Mouse (Mus musculus) limb, embryonic 14.5 days (tissue): ENCODE measurements at regions not wholly inside any gene's neighbourhood (a gene's known extent, or its start where the extent isn't known, plus 50 kb on each side); places are given as distances from the start of the nearest gene placed in this dataset.
"Not testable (repeated sequence)": the region's sequence is repeated elsewhere in the genome, so short reads cannot be mapped to it uniquely, and the experiment has no call there.

Source experiments
- ATAC-seq: fragments of 200-750 bp; cut with Nextera tagmentation; 2 replicates; pipeline ENCODE4 v1.8.0; 2017; ENCODE audit warnings: low read depth, moderate number of reproducible peaks, moderate TSS enrichment; ENCODE audit not compliant: low FRiP score
- DNase-seq: peaks from one replicate; pipeline ENCODE4 v3.0.0-alpha.2; 2015; ENCODE audit warnings: low spot score
- H3K27ac ChIP-seq: fragments of 300-500 bp; sonication (generic); replicated peaks from 2 replicates; pipeline ENCODE4 v1.5.1; 2014; ENCODE audit warnings: low read depth, mild to moderate bottlenecking, low read length, moderate library complexity, mixed read lengths
- H3K27me3 ChIP-seq: fragments of 300-500 bp; sonication (generic); 2 replicates; pipeline ENCODE4 v1.6.1; 2014; ENCODE audit warnings: low read length, mixed read lengths; ENCODE audit not compliant: control insufficient read depth, insufficient read depth
- H3K36me3 ChIP-seq: fragments of 300-500 bp; sonication (generic); 2 replicates; pipeline ENCODE4 v1.6.1; 2014; ENCODE audit warnings: mild to moderate bottlenecking, low read length, moderate library complexity, mixed read lengths; ENCODE audit not compliant: control insufficient read depth, insufficient read depth
- H3K4me1 ChIP-seq: fragments of 300-500 bp; sonication (generic); 2 replicates; pipeline ENCODE4 v1.6.1; 2014; ENCODE audit warnings: antibody characterized with exemption, low read length, mixed read lengths; ENCODE audit not compliant: control insufficient read depth, insufficient read depth
- H3K4me2 ChIP-seq: fragments of 300-500 bp; sonication (generic); replicated peaks from 2 replicates; pipeline ENCODE4 v1.6.1; 2014; ENCODE audit warnings: low read depth, mild to moderate bottlenecking, low read length, moderate library complexity; ENCODE audit not compliant: severe bottlenecking
- H3K4me3 ChIP-seq: fragments of 300-500 bp; sonication (generic); replicated peaks from 2 replicates; pipeline ENCODE4 v1.5.1; 2014; ENCODE audit warnings: low read length
- H3K9ac ChIP-seq: fragments of 300-500 bp; sonication (generic); 2 replicates; pipeline ENCODE4 v1.6.1; 2014; ENCODE audit warnings: mild to moderate bottlenecking, low read depth, low read length, moderate library complexity; ENCODE audit not compliant: severe bottlenecking
- H3K9me3 ChIP-seq: fragments of 300-500 bp; sonication (generic); 2 replicates; pipeline ENCODE4 v1.6.1; 2016; ENCODE audit warnings: low read length; ENCODE audit not compliant: control insufficient read depth
- POLR2A ChIP-seq: fragments of 200-500 bp; IDR thresholded peaks from 2 replicates; pipeline ENCODE4 v1.8.0; 2012; ENCODE audit warnings: inconsistent platforms, mild to moderate bottlenecking, moderate library complexity, borderline replicate concordance; ENCODE audit not compliant: insufficient read depth, insufficient read length; ENCODE audit errors: extremely low read depth
- WGBS: fragments of 180-500 bp; shearing (Covaris S2); extraction: QIAGEN DNeasy Blood & Tissue Kit; methylation state at CpG from one replicate; pipeline ENCODE4 v1.1.7; 2014; 5-methylcytosine and 5-hydroxymethylcytosine counted together

- Histone ChIP-seq H3K4me3 (no peak overlapping the region), H3K27me3 (no peaks in the 10 kb centered on the region), H3K4me1 (no peaks in the 10 kb centered on the region), H3K9ac (no peak overlapping the region), H3K27ac (no peak overlapping the region), H3K9me3 (no peaks in the 10 kb centered on the region), H3K36me3 (no peaks in the 10 kb centered on the region), H3K4me2 (no peak overlapping the region)
- TF ChIP-seq POLR2A = no peak
- 71% methylated on average over 4 of the region's 4 CpGs for WGBS
- no peak for DNase-seq
- ATAC-seq = no peak
Measured at GRCm38 (mm10) chr2:100340713-100341112, 1283.8 kb upstream of the Rag2 start.

GRCm38 (mm10) chr2:100344921-100345425 lies 1279.5 kb upstream of the Rag2 start:
- TF ChIP-seq POLR2A = no peak
- DNase-seq (no peak), ATAC-seq (no peak)
- Histone ChIP-seq H3K9ac (no peak overlapping the region), H3K4me2 (no peak overlapping the region), H3K27me3 (no peaks in the 10 kb centered on the region), H3K27ac (no peak overlapping the region), H3K4me3 (no peak overlapping the region), H3K9me3 (no peaks in the 10 kb centered on the region), H3K4me1 (no peaks in the 10 kb centered on the region), H3K36me3 (no peaks in the 10 kb centered on the region)
- 86% methylated on average over 3 of the region's 3 CpGs for WGBS

GRCm38 (mm10) chr2:100365616-100366015 lies 1258.9 kb upstream of the Rag2 start:
- not testable (repeated sequence) for H3K27me3 ChIP-seq, DNase-seq, H3K9me3 ChIP-seq, ATAC-seq, H3K9ac ChIP-seq, H3K4me1 ChIP-seq, H3K4me3 ChIP-seq, H3K27ac ChIP-seq, H3K36me3 ChIP-seq, H3K4me2 ChIP-seq
- 87% methylated on average over 10 of the region's 10 CpGs for WGBS

GRCm38 (mm10) chr2:100399776-100400175 lies 1224.7 kb upstream of the Rag2 start:
- DNase-seq (no peak), ATAC-seq (no peak)
- Histone ChIP-seq H3K4me1 (no peaks in the 10 kb centered on the region), H3K4me2 (no peak overlapping the region), H3K36me3 (no peaks in the 10 kb centered on the region), H3K9ac (no peak overlapping the region), H3K9me3 (no peaks in the 10 kb centered on the region), H3K27ac (no peak overlapping the region), H3K4me3 (no peak overlapping the region), H3K27me3 (no peaks in the 10 kb centered on the region)
- TF ChIP-seq POLR2A = no peak

GRCm38 (mm10) chr2:100426661-100427060 lies 1197.9 kb upstream of the Rag2 start:
- Histone ChIP-seq H3K27ac (no peak overlapping the region), H3K9me3 (no peaks in the 10 kb centered on the region), H3K4me2 (no peak overlapping the region), H3K27me3 (no peaks in the 10 kb centered on the region), H3K4me1 (no peaks in the 10 kb centered on the region), H3K36me3 (no peaks in the 10 kb centered on the region), H3K9ac (no peak overlapping the region), H3K4me3 (no peak overlapping the region)
- no peak for TF ChIP-seq POLR2A
- no peak for ATAC-seq
- DNase-seq = no peak
- 79% methylated on average over 2 of the region's 2 CpGs for WGBS

GRCm38 (mm10) chr2:100434991-100435390 lies 1189.5 kb upstream of the Rag2 start:
- H3K4me1 ChIP-seq = no peaks in the 10 kb centered on the region
- DNase-seq (no peak), ATAC-seq (no peak)
- 79% methylated on average over 3 of the region's 3 CpGs for WGBS
- H3K4me2 ChIP-seq = no peak overlapping the region
- no peak overlapping the region for H3K4me3 ChIP-seq
- no peak overlapping the region for H3K9ac ChIP-seq
- no peak overlapping the region for H3K27ac ChIP-seq
- no peaks in the 10 kb centered on the region for H3K9me3 ChIP-seq
- TF ChIP-seq POLR2A = no peak
- no peaks in the 10 kb centered on the region for H3K36me3 ChIP-seq
- no peaks in the 10 kb centered on the region for H3K27me3 ChIP-seq
